Mouse (Mus musculus): Measurements from ENCODE around the gene Gm45140. TPM values are rescaled to one million over a fixed set of nuclear protein-coding genes. Genes with fewer than 3 reads are reported as not detected.

The Gm45140 gene
- 1 to 10 TPM; 3.7 to 4.4 TPM for total RNA-seq (2021)
- long read RNA-seq, experiment 1, partial matches to known transcripts = 0 of 2 reads
- long read RNA-seq, experiment 1, other reads (novel, unspliced or antisense) = 2 of 2 reads
- long read RNA-seq, experiment 2 = 0 reads

DNA sequence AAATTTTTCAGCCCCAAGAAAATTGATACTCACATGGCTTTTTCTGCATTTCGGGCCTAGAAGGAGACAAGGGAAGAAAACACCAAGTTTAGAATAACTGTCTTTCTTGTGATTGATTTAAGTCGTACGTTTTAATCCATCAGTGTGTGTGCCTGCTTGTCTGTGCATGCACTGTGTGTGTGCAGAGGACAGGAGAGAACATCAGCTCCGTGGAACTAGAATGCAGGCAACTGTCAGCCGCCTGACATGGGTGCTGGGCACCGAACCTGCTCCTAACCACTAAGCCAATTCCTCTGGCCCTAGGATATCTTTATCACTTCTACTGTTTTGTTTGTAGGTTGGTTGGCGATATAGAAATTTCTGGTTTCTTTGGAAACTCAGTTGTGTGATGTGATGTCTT, at the start of gene Gm45140:
Gene Gm45140 (minus strand): TSS at position 101 of the 400 bp plus-strand sequence.
- no peak for DNase-seq (ENCODE audit: low spot score in 2 of 2)
- no peak for TF ChIP-seq CTCF (conservative IDR thresholded peaks at IDR 0.05)
- no peak within 1 kb of the TSS for H3K4me3 ChIP-seq

GRCm38 (mm10) chr6:87882816-87883215, 47.2 kb upstream of the Gm45140 start:
- no peak for TF ChIP-seq CTCF (conservative IDR thresholded peaks at IDR 0.05)
- peak; percentile 41 to 87 for DNase-seq (ENCODE audit: low spot score in 2 of 2)
- H3K27ac ChIP-seq = no peak overlapping the region
- no peak overlapping the region for H3K4me3 ChIP-seq

More for the DNA sequence above, at the start of gene Gm45140:
- no peak within 1 kb of the TSS for H3K27ac ChIP-seq

GRCm38 (mm10) chr6:87882221-87882620, 46.6 kb upstream of the Gm45140 start:
- Histone ChIP-seq H3K27ac (no peak overlapping the region), H3K4me3 (no peak overlapping the region)
- no peak for TF ChIP-seq CTCF (conservative IDR thresholded peaks at IDR 0.05)
- DNase-seq (ENCODE audit: low spot score in 2 of 2) = no peak

DNA sequence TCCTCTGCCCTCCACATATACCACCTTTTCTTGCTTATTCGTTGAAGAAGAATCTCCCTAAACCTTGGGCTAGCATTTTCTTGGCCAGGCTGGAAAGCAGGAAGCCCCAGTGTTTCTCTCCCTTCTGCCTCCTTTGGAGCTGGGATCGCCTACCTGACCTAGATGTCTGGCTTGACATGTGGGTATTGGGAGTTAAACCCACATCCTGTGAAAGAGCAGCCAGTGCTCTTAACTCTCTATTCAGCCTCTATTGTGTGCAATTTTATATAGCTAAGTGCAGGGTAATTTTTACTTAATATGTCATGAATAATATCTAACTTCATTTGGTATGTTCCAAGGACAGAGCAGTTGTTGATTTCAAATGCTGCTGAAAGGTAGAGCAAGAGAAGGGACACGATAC, 44.0 kb upstream of the Gm45140 start:
- no peak overlapping the region for H3K27ac ChIP-seq
- no peak overlapping the region for H3K4me3 ChIP-seq
- DNase-seq (ENCODE audit: low spot score in 2 of 2) = no peak
- no peak for TF ChIP-seq CTCF (conservative IDR thresholded peaks at IDR 0.05)

DNA sequence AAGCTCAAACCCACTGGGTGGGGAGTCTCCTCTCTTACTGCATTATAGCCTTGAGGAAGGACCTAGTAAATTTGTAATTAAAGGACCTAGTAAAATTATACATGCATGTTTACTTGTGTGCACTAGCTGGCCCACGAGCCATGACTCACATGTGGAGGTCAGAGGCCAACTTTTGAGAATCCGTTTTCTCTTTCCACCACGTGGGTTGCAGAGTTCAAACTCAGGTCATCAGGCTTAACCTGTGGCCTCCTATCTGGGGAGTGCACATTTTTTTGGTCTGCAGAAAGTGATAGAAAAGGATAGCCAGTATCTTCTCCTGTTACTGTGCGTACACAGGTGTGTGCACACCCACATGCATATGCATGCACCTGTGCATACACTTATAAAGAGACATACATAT, 43.4 kb upstream of the Gm45140 start:
- DNase-seq (ENCODE audit: low spot score in 2 of 2) = no peak
- no peak for TF ChIP-seq CTCF (conservative IDR thresholded peaks at IDR 0.05)
- H3K27ac ChIP-seq = no peak overlapping the region
- no peak overlapping the region for H3K4me3 ChIP-seq

DNA sequence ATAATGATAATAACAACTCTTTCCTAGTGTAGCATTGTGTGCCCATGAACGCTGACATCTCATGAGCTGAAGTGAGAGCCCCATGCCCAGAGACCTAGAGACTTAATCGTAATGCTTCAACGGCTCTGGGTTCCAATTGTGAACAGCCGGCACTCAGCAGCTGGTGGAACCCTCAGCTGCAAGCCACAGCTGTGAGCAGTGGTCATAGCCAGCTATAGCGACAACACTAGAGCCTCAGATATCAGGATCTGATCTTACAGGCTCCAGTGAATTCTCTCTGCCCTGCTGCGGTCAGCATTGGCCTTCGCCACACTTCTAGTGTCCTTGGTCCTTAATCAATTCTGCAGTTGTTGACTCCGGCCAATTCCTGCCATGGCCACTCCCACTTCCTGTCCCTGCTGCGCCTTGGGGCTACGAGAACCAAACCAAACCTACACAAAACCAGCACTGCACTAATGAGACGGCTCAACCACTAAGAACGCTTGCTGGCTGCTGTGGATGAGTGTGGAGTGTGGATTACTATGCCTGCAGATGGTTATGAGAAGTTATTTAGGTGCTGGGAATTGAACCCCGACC, 40.6 kb upstream of the Gm45140 start:
- DNase-seq (ENCODE audit: low spot score in 2 of 2) = no peak
- no peak for TF ChIP-seq CTCF (conservative IDR thresholded peaks at IDR 0.05)
- Histone ChIP-seq H3K4me3 (no peak overlapping the region), H3K27ac (no peak overlapping the region)

GRCm38 (mm10) chr6:87875562-87875961, 40.0 kb upstream of the Gm45140 start:
- no peak for TF ChIP-seq CTCF (conservative IDR thresholded peaks at IDR 0.05)
- H3K4me3 ChIP-seq = no peak overlapping the region
- DNase-seq (ENCODE audit: low spot score in 2 of 2) = no peak
- no peak overlapping the region for H3K27ac ChIP-seq

DNA sequence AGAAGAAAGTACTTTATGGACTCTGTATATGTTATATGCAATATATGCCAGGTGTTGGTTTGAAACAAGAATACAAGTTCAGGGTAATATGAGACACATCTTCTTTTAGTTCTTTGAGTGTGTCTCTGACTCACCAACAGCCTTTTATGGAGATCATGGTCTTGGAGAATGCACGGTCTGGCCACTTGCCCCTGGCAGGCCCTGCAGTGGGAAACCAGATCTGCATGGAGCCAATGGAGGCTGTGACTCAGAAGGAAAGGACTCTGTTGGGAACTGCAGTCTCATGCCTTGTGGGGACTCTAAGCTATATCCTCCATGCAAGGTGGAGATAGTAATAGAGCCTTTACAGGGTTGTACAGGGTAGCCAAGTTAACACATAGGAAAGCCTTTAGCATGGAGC, 39.5 kb upstream of the Gm45140 start:
- H3K4me3 ChIP-seq = no peak overlapping the region
- no peak for DNase-seq (ENCODE audit: low spot score in 2 of 2)
- H3K27ac ChIP-seq = no peak overlapping the region
- no peak for TF ChIP-seq CTCF (conservative IDR thresholded peaks at IDR 0.05)

GRCm38 (mm10) chr6:87873963-87874362, 38.4 kb upstream of the Gm45140 start:
- Histone ChIP-seq H3K27ac (no peak overlapping the region), H3K4me3 (no peak overlapping the region)
- DNase-seq (ENCODE audit: low spot score in 2 of 2) = no peak
- TF ChIP-seq CTCF (conservative IDR thresholded peaks at IDR 0.05) = peak; percentile 40

GRCm38 (mm10) chr6:87873104-87873503, 37.5 kb upstream of the Gm45140 start:
- no peak overlapping the region for H3K27ac ChIP-seq
- no peak for TF ChIP-seq CTCF (conservative IDR thresholded peaks at IDR 0.05)
- no peak overlapping the region for H3K4me3 ChIP-seq
- DNase-seq (ENCODE audit: low spot score in 2 of 2) = no peak

DNA sequence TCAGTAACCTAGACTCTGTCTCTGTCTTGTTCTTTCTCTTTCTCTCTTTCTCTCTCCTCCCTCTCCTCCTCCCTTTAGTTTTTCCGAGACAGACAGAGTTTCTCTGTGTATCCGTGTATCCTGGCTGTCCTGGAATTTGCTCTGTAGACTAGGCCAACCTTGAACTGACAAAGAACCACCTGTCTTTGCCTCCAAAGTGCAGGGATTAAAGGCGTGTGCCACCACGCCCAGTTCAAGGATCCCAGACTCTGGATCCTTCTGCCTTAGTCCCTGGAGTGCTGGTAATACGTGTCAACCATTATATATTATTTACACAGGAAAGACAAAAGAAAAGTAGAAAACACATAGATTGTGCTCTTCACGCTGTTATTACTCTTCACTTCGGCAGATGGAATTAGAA, 35.6 kb upstream of the Gm45140 start:
- no peak overlapping the region for H3K4me3 ChIP-seq
- no peak for DNase-seq (ENCODE audit: low spot score in 2 of 2)
- no peak for TF ChIP-seq CTCF (conservative IDR thresholded peaks at IDR 0.05)
- no peak overlapping the region for H3K27ac ChIP-seq

DNA sequence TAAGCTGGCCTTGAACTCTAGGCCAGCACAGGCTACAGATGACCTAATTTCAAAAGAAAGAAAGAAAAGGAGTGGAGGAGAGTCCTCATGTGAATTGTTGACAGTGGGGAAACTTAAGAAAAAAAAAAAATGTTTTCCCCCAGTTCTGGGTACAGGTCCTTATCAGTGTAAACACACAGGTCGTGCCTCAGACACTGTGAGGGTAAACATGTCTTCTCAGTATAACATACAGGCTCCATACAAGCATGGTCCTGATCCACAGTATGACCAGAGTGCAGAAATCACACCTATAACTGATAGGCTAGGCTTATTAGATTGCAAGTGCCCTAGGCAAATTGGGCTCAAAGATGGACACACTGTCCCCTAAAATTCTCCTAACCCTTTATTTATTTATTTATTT, 34.8 kb upstream of the Gm45140 start:
- TF ChIP-seq CTCF (conservative IDR thresholded peaks at IDR 0.05) = no peak
- no peak overlapping the region for H3K27ac ChIP-seq
- no peak overlapping the region for H3K4me3 ChIP-seq

DNA sequence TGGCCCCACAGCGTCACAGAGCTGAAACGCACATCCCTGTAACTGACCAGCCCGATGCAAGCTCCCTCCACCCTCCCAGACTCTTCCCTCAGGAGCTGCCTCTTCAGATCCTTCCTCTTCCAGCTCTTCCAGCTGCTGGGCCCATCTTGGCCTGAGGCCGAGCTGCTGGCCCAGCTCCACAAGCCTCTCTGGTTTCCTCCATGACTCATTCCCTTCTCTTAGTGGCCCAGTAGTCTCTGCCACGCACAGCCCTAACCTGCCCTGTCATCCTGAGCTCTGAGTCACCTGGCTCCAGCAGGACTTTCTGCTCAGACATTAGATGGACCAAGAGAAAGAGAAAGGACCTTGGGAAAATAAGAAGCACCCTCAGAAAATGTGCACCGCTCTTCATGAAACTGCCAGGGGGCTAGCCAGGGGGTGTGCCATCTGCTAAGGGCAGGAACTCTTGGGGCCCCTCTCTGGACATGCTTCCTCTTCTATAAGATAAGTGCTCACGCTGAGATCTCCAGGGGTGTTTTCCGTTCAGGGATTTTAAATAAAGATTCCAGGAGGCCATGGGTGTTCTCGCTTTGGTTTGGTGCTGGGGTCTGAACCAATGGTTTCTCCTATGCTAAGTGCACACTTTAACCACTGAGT, 33.4 kb upstream of the Gm45140 start:
- H3K4me3 ChIP-seq = no peak overlapping the region
- DNase-seq (ENCODE audit: low spot score in 2 of 2) = no peak
- no peak for TF ChIP-seq CTCF (conservative IDR thresholded peaks at IDR 0.05)
- no peak overlapping the region for H3K27ac ChIP-seq

More for the DNA sequence above, 34.8 kb upstream of the Gm45140 start:
- DNase-seq (ENCODE audit: low spot score in 2 of 2) = no peak

- H3K4me3 ChIP-seq = no peak overlapping the region
- H3K27ac ChIP-seq = no peak overlapping the region
- TF ChIP-seq CTCF (conservative IDR thresholded peaks at IDR 0.05) = no peak
- DNase-seq (ENCODE audit: low spot score in 2 of 2) = no peak
Observed at GRCm38 (mm10) chr6:87867256-87867655, 31.7 kb upstream of the Gm45140 start.
